Mouse (Mus musculus) heart, postnatal 0 days (tissue): ENCODE measurements around the gene Kcnj6.

ENCODE experiments used
- CTCF ChIP-seq: IDR thresholded peaks from 2 replicates; pipeline ENCODE4 v1.5.1; 2016; ENCODE audit warnings: antibody characterized with exemption, control low read depth, low read depth
- EP300 ChIP-seq: IDR thresholded peaks from 2 replicates; pipeline ENCODE4 v1.6.1; 2016; ENCODE audit warnings: antibody characterized with exemption, low read depth

GRCm38 (mm10) chr16:94994148-94994547 lies 3.4 kb downstream of the Kcnj6 start:
- TF ChIP-seq CTCF = no peak
- no peak for TF ChIP-seq EP300
